Mouse (Mus musculus) Patski (cell line): ENCODE measurements around the gene Efhc2. TPM values are rescaled to one million over a fixed set of nuclear protein-coding genes. Genes with fewer than 3 reads are reported as not detected.
A peak's percentile ranks its signal among the peaks of the same experiment; 100 is the strongest.

ENCODE experiments used
- ATAC-seq: fragments of 100-300 bp; one replicate; pipeline ENCODE4 v1.8.0; 2021
- CTCF ChIA-PET: fragments of 350-600 bp; sonication (Branson Sonifier 250); formaldehyde crosslinking; loops from one replicate; lab custom pipeline; 2022; ENCODE audit warnings: inconsistent platforms; lab: Charles Lee
- POLR2A ChIA-PET: fragments of 350-600 bp; sonication (Branson Sonifier 250); formaldehyde crosslinking; loops from one replicate; lab custom pipeline; 2022; ENCODE audit warnings: antibody characterized with exemption, inconsistent platforms; lab: Charles Lee
- DNase-seq: peaks from one replicate; pipeline ENCODE4 v3.0.0-alpha.2; 2011; ENCODE audit warnings: low read depth, low spot score
- H3K27me3 ChIP-seq: fragments of 371-371 bp; one replicate; pipeline ENCODE4 v1.5.1; 2021
- CTCF ChIP-seq: fragments of 100-300 bp; IDR thresholded peaks from one replicate; pipeline ENCODE4 v1.5.1; 2021
- in situ Hi-C: fragments of 300-500 bp; cut with MboI; formaldehyde crosslinking; loops from 3 replicates; pipeline ENCODE4 v1.11.1; 2018; ENCODE audit warnings: low pct_unique_long_range_greater_than_20kb, mixed read lengths
- polyA plus RNA-seq: library from polyadenylated mRNA; unstranded; gene quantifications from one replicate; pipeline ENCODE4 v1.2.3, GENCODE M21; 2021

Gene Efhc2
- 0.65 TPM for polyA plus RNA-seq

- no peak for ATAC-seq
- H3K27me3 ChIP-seq: peaks cover 25% of the 10 kb centered on the region
- DNase-seq: no peak
- in situ Hi-C loops: no loop called here
- CTCF ChIA-PET: no interaction called here
- no peak for TF ChIP-seq CTCF
- POLR2A ChIA-PET: no interaction called here
Observed at GRCm38 (mm10) chrX:17319126-17319583, at the start of gene Efhc2. Gene Efhc2 (minus strand): TSS chrX:17319368.

DNA sequence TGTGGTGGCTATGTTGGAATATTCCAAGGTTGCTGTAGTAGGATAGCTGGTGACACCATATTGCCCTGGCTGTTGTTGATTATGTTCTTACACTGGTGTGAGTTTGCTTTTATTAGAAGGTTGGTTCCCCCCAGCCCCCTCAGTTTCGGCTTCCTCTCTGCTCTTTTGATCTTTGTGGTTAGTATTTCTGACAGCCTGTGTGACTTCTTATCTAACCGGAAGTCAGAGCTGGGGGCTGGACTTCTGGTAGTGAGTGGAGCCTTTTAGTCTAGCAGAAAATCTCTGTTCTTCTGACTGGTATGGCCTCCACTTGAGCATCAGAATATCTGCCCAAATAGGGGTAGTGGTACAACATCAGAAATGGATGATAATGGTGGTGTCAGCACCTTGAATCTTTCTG is 45.9 kb upstream of the Efhc2 start:
- in situ Hi-C loops: no loop called here
- POLR2A ChIA-PET: no interaction called here
- H3K27me3 ChIP-seq: peaks cover 7% of the 10 kb centered on the region
- no peak for TF ChIP-seq CTCF
- no peak for ATAC-seq
- no peak for DNase-seq
- CTCF ChIA-PET: no interaction called here

DNA sequence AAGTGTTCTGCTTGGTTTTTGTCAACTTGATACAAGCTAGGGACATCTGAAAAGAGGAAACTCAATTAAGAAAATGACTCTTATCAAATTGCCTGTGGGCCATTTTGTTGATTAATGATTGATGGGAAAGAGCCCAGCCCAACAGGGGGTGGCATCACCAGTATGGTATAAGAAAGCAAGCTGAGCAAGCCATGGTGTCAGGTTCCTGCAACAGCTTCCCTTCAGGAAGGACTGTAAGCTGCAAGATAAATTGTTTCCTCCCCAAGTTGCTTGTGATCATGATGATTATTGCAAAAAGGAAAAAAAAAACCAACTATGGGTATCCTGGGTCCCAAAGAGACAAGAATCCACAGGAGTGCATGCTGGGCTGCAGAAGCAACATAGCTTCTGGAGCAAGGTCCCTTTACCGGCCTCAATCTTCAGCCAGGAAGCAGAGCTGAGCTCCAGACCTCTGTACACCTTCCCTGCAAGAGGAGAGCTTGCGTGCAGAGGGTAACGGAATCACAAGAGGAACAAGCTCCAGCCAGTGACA is 18.8 kb downstream of the Efhc2 start:
- TF ChIP-seq CTCF: no peak
- ATAC-seq (no peak), DNase-seq (no peak)
- in situ Hi-C loops: no loop called here
- H3K27me3 ChIP-seq: no peaks in the 10 kb centered on the region
- CTCF ChIA-PET: no interaction called here
- POLR2A ChIA-PET: no interaction called here

DNA sequence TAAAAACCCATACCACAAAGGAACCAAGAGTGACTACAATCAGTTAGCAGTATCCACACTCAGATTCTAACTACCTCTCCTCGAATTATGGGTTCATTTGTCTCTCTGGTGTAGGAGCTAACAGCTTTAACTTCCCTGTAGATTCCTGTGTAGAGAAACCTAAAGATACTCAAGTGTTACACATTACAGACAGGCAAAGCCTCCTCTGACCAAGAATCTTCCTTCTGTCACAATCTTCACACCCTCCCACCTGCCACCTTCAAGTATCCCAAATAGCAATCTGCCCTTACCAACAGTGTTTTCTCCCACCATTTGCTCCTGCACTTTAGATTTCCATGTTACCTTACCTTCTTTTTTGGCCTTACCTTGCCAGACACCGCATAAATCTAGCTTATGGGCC is 35.3 kb downstream of the Efhc2 start:
- POLR2A ChIA-PET: no interaction called here

DNA sequence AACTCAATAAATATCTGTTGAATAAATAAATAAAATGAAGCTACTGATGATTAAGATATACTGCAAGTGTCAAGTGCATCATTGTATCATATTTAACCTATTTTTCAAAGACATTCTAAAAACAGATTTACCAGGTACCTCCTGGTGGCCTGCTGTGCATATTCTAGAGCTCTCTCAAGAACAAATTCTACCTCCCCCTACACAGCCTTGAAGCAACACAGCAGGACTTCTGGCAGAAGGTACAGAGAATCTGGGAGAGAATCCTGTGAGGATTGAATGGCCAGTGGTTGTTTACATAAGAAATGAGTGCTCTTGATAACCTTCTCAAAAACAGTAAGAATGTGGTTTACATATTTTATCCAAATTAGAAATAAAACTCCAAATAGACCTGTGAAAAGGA is 94.0 kb downstream of the Efhc2 start:
- in situ Hi-C loops: no loop called here
- DNase-seq (no peak), ATAC-seq (no peak)
- no peak for TF ChIP-seq CTCF
- peaks cover 35% of the 10 kb centered on the region for H3K27me3 ChIP-seq
- ChIA-PET CTCF (no interaction called here), POLR2A (no interaction called here)

More for the DNA sequence above, 35.3 kb downstream of the Efhc2 start:
- H3K27me3 ChIP-seq: peaks cover 30% of the 10 kb centered on the region
- DNase-seq (no peak), ATAC-seq (no peak)
- CTCF ChIA-PET: no interaction called here
- in situ Hi-C loops: no loop called here
- TF ChIP-seq CTCF: no peak

DNA sequence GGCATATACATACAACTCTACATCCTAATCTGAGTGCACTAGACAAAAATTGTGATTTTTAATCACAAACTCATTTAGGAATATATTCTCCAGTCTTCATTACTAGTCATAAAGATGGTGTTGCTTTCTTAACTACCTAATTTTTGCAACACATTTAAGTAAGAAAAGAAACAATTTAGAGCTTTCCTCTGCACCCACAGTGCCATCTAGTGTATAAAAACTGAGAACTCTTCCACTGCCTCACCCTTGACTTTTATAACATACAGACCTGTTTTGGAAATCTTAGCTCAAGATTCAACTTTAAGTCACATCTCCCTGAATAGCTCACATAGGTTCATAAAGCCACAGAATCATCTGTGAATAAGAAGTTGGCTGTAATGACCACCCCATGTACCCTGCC is 101.7 kb downstream of the Efhc2 start:
- peak; percentile 44 for TF ChIP-seq CTCF
- peaks cover 54% of the 10 kb centered on the region for H3K27me3 ChIP-seq
- ChIA-PET POLR2A (no interaction called here), CTCF (interaction anchor here (1.3 to 1.7 kb wide), 5 partner anchors 9 to 452 kb away, joined by 3 to 6 read pairs (median 4); no protein-coding TSS in a partner anchor)
- no peak for ATAC-seq
- in situ Hi-C loops: loop anchor here (5.0 to 25.0 kb wide), 3 partner anchors 320 to 763 kb away; no protein-coding TSS in a partner anchor
- DNase-seq: no peak

GRCm38 (mm10) chrX:17213515-17213914 is 105.7 kb downstream of the Efhc2 start:
- ChIA-PET CTCF (no interaction called here), POLR2A (no interaction called here)
- no peak for DNase-seq
- in situ Hi-C loops: loop anchor here (10.0 to 25.0 kb wide), 2 partner anchors 451 to 759 kb away; no protein-coding TSS in a partner anchor
- ATAC-seq: no peak
- no peak for TF ChIP-seq CTCF
- H3K27me3 ChIP-seq: peaks cover 53% of the 10 kb centered on the region

- POLR2A ChIA-PET: no interaction called here
- peaks cover 14% of the 10 kb centered on the region for H3K27me3 ChIP-seq
- DNase-seq (peak; percentile 33), ATAC-seq (peak; percentile 91)
- CTCF ChIA-PET: interaction anchor here (0.9 kb wide), 1 partner anchor 13 kb away, joined by 3 read pairs; no protein-coding TSS in a partner anchor
- in situ Hi-C loops: loop anchor here (10.0 kb wide), 1 partner anchor 151 kb away; no protein-coding TSS in a partner anchor
- TF ChIP-seq CTCF: no peak
Observed at GRCm38 (mm10) chrX:17175748-17176147, 143.4 kb downstream of the Efhc2 start.

- peaks cover 41% of the 10 kb centered on the region for H3K27me3 ChIP-seq
- ChIA-PET POLR2A (interaction anchor here (1.0 kb wide), 1 partner anchor 20 kb away, joined by 3 read pairs; no protein-coding TSS in a partner anchor), CTCF (no interaction called here)
- TF ChIP-seq CTCF: peak; percentile 43
- DNase-seq (no peak), ATAC-seq (no peak)
- in situ Hi-C loops: no loop called here
Observed at GRCm38 (mm10) chrX:17165638-17166037, 153.5 kb downstream of the Efhc2 start.
